Mouse (Mus musculus) R1 (cell line): ENCODE measurements at regions not wholly inside any gene's neighbourhood (a gene's known extent, or its start where the extent isn't known, plus 50 kb on each side); places are given as distances from the start of the nearest gene placed in this dataset.
"Not testable (repeated sequence)": the region's sequence is repeated elsewhere in the genome, so short reads cannot be mapped to it uniquely, and the experiment has no call there.

Experiments used
- DNase-seq: peaks from one replicate; pipeline ENCODE4 v3.0.0-alpha.2; 2018; ENCODE audit warnings: low read depth, low spot score

DNA sequence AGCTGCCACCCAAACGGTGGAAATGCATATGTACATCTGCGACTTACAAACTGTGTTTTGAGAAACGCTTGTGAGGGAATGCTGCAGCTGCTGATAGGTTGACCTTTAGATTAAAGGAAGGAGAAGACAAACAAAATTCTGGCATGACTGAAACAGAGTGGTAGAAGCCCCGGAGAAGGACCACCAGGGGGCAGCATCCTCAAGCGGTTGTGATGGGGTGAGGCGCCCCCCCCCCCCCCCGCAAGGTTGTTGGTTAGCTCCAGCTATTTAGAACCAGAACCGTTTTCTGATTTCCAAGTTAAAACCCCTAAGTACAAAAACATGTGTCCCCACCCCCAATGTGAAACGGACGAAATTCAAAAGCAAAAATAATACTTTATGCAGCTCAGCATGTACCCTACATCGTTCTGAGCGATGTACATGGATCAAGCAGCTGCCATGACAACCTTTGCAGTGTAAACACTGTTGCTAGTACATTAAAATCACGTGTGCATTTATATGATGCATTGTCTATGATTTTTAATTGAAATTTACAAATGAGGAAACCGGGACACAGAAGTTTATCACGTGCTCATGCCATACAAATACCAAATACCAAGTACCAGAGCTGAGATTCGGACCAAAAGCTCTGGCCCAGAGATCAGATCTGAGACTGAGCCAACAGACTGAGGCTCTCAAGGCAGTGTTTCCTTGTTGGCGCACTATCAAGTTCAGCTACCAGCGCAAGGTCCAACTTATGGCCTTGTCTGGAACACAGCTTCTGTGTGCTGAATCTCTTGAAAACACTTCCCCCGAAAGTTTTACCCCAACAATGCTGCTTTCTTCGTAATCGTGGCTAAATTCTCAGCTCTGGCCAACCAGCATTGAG is 100.0 kb upstream of the Ifngr1 start:
- DNase-seq, result peak; percentile 56

DNA sequence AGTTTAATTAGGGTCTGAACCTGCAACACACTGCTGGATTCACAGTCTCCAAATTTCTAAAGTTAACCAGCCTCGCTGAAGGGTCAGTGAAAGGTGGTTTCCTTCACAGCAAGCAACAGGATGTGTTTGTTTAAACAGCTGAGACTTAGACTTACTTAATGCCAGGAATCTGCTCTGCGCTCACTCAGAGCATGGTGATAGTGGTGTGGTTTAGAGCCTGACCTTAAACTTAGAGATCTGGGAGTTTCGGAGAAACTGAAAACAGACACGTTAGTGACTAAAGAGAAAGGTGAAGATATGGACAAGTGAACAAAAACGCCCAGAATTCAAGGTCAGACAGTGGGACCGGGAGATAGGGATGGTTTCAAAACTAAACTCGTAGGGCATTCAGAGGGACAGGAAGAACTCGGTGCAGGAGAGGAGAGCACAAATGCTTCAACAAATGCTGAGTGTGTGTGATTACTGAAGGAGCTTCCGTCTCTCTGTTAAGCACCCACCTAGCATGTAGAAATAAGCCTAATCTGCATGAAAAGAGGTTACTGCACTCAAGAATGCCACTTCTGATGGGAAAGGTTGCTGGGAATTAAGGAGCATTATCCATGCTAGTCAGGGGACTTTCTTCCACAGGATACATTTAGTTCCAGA is 97.2 kb upstream of the Ifngr1 start:
- peak; percentile 80 for DNase-seq

DNA sequence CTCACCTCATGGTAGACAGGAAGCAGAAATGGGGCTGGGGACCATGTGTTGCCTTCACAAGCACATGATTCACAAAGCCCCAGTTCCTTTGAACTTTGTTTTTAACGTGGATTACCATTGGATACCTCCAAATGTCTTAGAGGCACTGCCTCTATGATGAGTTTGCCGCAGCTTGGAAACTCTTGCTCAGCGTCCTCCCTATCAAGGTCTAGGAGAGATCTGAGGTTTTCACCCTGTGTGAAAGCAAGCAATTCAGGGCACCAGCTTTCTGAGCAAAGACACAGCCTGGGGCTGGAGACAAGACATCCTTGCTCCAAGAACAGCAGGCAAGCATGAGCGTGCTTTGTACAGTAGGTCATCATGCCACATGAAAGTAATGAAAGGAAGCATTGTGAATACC is 93.6 kb upstream of the Ifngr1 start:
- no peak for DNase-seq

DNA sequence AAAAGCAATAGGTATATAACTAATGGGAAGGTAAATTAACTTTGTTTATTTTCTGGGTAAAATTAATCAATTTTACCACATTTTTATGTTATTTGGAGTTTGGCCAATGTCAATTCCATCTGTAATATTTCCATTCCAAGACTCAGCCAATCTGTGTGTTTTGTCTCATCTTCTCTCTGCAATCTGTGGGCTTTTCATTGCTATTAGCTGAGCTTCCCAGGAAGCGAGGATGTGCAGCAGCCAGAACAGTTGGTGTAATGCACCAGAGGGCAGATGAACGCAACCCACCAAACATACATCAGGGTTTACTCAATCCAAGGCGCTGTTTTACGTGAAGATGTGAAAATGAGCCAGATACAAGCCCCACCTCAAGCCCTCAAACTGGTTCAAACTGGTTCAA is 88.9 kb upstream of the Ifngr1 start:
- DNase-seq, result no peak

DNA sequence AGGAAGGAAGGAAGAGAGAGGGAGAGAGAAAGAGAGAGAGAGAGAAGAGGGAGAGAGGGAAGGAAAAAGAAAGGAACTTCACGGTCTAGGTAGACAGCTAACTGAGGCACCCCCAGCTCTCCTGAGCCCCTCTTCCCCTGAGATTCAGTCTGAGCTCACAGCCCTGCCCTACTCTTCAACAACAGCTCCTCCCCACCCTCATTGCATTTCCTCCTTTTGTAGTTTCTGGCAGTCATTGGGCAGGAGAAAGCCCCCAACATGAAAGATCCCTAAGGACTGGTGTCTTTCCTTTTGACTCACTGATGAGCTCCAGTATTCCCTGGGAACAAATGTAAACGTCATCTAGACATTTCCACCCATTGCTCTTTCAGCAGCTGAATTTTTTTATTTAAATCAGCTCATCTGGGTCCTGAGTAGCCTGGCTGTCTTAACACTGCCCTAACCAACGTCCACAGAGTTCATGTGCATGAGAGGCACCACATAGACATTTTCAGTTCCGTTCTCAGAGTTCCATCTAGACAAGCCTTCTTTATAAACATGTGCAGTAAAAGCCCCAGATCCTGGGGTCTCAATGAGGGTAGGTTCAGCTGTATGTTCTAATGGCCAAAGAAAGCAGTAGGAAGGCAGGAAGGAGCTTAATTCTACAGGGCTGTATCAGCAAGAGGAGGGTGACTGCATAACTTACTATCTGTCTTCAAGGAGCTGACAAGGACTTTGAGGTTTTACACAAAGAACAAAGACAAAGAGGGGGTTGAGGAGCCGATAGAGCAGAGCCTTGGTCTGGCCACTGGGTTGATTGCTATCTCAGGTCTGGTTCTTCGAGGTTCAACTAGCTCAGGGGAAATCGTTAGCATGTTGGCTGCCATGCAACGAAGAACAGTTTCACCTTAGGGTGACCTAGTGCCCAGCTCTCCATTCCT is 87.6 kb upstream of the Ifngr1 start:
- DNase-seq, result no peak

DNA sequence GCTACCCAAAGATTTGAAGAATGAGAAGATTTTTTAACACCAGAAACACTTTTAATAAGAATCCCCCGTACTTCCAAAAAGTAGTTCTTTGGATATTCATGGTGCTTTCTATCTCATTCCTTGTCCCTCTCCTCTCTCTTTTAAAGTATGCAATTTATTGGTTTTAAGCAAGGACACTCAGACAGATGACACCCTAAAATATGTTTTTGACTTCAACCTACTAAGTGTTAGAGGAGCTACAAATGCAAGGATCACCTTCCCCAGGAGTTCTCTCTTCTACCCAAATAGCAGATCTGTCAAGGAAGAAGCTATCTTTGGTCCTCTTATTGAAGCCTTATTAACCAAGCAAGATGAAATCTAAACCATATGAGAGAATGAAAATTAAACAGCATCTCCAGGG is 86.6 kb upstream of the Ifngr1 start:
- DNase-seq, result no peak

DNA sequence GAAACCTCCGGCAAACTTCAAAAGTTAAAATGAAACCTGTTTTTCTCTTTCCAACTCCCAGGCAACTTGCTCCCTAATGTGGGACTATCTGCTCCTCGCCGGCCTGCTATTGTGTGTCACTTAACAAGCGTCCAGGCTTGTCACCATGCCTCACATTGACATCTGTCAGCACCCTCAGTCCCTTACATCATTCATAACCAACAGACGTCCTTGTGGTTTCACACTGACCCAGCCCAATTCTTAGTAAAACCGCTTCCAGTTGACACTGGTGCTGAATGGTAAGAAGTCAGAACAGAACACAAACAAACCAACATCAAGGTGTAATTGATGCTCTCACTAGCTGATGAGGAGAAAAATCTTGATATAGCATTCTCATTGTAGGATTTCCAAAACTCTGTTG is 85.8 kb upstream of the Ifngr1 start:
- DNase-seq, result no peak

DNA sequence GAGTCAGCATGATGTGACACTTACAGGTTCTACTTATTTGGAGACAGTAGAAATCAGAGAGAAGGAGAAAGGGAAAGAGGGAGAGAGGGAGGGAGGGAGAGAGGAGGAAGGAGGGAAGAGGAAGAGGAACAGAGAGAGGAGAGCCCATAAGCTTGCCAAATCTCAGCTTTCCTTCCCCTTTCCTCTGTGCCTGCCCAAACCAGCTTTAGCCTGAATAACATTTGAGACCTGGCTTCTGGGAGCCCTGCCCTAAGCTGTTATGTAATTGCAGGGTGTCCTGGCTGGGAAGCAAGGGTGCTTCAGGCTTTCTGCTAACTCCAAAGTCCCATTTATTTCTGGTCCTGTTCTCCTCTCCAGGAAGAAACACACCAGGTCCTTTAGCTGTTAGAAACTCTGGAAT is 85.3 kb upstream of the Ifngr1 start:
- DNase-seq, result no peak

DNA sequence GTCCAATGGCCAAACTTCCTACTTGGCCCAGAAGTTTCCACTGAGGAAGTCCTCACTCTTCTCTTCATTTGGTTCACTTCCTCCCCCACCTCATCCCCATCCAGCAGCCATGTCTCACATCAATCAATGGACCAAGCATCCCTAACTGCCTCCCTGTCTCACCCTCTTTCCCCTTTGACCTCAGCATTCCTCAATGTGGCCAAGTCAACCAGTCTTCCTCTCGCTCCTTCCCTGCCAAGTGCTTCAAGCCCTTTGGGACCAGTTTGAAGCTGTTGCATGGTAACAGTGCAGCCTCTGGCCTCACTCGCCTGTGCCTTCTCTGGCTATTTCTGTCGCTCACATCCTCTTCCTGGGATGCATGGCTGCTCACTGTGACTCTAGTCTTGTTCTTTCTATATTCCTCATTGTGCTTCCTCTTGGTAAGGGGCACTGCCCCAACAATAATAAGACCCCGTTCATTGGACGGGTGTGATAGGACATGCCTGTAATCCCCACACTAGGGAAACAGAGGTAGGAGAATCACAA is 83.5 kb upstream of the Ifngr1 start:
- no peak for DNase-seq

DNA sequence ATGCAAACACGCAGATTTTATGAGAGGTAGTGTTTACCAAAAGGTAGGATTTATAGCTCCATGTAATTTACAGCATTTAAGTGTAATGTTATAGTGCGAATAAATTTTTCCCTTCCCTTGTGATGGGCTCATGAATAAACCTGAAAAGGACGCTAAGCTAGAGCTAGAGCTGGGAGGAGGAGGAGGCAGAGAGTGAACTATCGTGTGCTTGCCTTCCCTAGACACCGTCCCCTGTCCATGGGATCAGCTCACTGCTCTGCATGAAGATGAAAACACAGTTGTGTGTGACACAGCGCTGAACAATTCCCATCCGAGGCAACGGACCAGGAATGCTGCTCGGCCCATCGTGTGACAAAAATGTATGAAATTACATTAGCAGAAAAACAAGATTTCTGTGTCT is 81.7 kb upstream of the Ifngr1 start:
- no peak for DNase-seq

DNA sequence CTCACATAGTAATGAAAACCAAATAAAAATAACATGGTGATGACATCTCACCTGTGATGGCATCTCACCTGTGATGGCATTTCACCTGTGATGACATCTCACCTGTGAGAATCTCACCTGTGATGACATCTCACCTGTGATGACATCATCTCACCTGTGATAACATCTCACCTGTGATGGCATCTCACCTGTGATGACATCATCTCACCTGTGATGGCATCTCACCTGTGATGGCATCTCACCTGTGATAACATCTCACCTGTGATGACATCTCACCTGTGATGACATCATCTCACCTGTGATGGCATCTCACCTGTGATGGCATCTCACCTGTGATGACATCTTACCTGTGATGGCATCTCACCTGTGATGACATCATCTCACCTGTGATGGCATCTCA is 77.4 kb upstream of the Ifngr1 start:
- DNase-seq, result not testable (repeated sequence)

DNA sequence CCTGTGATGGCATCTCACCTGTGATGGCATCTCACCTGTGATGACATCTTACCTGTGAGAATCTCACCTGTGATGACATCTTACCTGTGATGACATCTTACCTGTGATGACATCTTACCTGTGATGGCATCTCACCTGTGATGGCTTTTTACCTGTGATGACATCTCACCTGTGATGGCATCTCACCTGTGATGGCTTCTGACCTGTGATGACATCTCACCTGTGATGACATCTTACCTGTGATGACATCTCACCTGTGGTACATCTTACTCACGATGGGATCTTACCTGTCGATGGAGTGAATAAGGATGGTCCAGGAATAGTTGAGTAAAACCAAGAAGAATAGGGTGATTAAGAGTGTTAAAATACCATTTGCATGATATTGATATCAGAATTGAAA is 76.9 kb upstream of the Ifngr1 start:
- DNase-seq, result no peak

DNA sequence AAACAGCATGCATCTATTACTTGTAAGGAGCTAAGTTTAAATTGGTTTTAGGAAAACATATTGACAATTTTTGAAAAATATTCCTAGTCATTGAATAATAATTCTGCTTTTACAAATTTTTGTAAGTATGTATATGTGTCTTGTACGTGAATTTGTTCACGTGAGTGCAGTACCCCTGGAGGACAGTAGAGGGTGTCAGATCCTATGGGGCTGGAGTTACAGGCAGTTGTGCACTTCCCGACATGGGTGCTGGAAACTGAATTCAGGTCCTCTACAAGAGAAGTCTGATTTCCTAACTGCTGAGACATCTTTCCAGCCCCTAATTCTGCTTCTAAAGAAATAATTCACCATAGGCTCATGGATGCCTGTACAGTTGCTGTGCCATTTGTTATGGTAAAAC is 75.7 kb upstream of the Ifngr1 start:
- peak; percentile 59 for DNase-seq

DNA sequence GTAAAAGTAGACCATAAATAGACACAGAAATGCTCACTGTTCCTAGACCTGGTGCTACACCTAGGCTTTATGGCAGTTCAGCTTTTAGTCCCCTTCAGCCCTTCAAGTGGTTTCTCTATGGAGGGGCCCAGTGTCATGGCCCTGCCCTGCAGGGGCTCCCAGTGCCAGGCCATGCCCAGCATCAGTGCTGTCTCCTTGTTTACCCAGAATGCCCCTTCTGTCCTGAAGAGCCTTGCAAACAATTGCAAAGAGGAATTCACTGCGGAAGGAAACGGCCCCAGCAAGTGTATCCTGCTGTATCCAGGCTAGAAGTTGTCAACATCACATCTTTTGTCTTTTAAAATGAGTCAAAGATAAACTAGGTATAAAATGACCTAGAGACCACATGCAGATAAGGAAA is 74.7 kb upstream of the Ifngr1 start:
- no peak for DNase-seq

DNA sequence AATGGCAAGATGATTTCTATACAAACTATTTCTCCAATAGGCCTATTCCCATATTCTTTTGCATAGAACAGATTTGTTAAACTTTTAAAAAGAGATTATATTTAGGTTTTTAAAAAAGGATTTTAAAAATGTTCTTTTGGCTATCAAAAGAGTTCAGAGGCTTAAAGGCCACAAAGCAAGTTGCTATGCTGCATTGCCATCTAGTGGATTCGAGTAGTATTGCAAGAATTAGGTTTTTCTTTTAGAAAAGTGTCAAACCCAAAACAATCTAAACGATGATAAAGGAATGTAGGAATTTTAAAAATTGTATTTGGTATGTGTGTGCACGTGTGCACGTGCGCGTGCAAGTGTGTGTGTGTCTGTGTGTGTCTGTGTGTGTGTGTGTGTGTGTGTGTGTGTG is 73.0 kb upstream of the Ifngr1 start:
- peak; percentile 50 for DNase-seq

DNA sequence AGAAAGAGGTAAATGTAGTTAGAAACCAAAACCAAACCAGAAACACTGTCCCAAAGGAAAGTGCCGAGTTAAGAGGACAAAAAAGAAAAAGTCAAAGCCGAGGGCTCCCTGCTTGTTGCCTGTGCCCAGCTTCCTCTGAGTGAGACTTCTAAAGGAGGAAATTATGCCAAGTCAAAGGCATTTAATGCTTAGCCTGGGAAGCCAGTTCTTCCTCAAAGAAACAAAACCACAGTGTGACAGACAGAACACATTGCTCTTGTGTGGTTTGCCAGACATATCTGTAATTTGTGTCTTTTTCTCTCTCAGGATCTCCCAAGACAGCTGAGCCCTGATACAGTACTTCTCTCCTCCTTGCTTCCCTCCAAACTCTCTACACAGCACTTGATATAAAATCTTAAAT is 69.6 kb upstream of the Ifngr1 start:
- DNase-seq, result no peak

DNA sequence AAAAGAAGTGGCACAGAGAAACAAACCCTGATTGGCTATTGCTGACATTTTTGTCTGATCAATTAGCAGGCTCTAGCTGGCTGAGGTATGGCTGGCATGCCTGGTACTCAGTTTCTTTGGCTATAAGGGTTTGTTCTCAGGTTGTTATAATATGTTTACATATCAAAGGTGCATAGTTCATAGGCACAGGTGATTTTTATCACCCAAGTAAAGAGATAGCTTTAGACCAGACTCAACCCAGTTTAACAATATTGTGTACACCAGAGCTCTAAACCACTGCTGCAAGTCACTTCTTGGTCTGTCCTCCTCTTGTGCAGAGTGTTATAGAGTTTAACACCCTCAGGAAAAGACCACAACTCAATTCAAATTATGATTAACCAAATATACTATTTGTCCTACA is 65.8 kb upstream of the Ifngr1 start:
- no peak for DNase-seq

DNA sequence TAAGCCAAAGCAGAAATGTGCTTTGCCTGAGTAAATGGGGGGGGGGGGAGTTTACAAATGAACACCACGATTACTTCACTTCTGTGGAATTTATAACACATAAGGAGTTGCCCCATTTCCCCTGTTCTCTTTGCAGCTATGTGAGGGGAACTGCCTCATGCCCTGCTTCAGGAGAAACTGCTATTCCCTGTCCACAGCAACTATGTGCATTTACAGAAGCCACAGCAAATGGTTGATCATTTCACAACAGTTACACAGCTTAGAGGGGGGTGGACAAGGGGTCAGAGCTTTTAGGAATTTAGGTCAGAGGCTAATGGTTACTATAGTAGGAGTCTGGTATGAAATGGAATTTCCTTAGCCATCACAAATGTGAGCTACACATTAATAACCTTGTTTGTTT is 65.4 kb upstream of the Ifngr1 start:
- no peak for DNase-seq

DNA sequence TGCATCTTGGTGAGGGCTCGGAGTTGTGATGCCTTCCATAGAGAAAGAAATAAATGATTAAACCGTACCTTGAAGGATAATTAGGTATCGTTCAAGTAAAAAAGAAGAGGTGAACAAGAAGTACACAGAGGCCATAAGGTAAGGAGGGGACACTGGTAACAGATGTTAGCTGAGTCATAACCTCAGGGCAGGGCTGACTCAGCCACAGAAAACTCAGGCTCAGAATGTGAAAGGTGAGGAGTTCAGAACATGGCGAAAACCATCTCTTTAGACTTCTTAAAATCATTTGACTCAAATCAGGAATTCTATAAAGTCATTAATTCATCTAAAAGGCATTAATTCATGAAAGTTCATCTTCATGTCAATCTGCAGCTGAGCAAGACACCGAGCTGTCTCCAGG is 62.1 kb upstream of the Ifngr1 start:
- DNase-seq, result no peak

DNA sequence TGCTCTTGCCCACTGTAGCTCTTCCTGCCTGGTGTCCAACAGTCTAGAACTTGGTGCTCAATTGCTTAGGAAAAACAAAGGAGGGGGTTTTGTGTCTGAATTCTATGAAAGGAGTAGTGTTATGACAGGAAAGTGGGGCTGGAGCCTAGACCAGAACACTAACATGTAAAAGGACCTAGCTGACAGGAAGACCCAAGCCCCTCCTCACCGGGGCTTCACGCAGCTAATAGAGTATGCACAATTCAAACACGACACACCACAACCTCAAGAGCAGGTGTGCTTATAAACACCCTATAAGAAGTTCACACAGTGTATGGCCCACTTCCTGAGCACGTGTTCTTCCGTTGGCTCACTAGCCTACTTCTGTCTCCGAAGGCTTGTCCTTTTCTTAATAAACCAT is 61.7 kb upstream of the Ifngr1 start:
- DNase-seq, result no peak

DNA sequence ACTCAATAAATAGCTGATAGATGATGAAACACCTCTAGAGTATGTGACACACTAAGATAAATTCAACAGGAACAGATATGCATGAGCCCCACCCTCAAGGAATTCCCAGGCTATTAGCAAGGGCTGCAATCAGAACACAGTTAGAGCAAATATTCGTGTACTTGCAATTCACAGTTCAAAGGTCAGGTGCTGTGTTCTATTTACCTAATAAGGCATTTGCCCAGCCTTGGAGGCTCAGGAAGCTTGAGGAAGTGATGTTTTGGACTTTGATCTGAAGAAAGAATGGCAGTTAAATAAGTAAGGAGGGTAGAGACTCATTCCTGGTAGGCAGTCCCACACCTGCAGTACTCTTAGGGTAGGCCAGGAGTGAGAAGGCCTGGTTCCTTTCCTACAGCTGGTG is 60.3 kb upstream of the Ifngr1 start:
- DNase-seq, result no peak

DNA sequence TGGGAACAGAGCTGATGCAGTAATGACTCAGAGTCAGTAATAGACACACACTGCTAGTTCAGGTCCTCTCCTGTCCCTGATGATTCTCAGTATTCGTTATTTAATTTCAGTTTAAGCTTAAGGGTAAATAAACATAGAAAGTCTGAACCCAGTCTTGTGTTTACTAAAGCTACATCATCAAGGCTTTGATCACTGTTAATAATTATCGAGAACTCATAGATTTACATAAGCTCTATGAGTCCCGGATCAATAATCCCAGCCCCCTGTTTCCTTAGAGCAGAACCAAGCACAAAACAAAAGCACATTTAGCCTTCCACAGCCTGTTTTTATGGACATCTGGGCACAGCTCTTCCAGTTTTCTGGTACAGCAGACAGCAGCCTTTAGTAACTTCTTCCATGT is 59.0 kb upstream of the Ifngr1 start:
- no peak for DNase-seq
